Mouse (Mus musculus): ENCODE measurements around the gene Tet3. TPM values are rescaled to one million over a fixed set of nuclear protein-coding genes. Genes with fewer than 3 reads are reported as not detected.

The Tet3 gene
- polyA plus RNA-seq, 1 experiment from 2014 or later: 39.9 TPM

DNA sequence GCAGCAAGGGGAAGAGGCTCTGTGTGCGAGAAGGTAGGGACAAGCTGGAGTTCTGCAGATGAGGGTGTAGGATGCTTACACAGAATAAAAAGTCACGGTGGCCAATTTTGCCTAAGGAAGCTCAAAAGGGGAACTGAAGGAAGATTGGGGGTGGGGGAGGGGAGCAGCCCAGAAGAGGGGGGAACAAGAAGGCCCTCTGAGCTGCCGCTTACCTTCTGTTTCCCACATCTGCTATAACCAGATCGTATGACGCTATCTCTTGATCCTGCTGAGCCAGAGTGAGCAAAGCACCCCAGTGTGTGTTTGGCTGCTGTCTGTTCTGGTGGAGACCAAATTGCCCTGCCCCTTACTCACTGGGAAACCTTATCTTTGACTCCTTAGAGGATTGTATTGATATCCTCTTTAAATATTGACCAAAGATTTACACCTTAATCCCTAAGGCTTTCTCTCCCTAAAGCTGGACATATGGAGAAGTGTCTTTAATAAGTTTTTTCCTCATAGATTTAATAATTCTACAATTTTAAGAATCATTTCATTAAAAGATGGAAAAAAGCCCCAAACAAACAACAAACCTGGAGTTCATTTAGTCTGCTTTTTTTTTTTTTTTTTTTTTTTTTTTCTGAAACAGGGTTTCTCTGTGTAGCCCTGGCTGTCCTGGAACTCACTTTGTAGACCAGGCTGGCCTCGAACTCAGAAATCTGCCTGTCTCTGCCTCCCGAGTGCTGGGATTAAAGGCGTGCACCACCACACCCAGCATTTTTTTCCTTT is 135.0 kb downstream of the Tet3 start:
- H3K4me3 ChIP-seq (ENCODE audit: low read depth, low read length): no peak overlapping the region
- ATAC-seq (ENCODE audit: low FRiP score) (no peak), DNase-seq (ENCODE audit: low spot score, missing footprints) (no peak)
- peaks cover 16% of the 10 kb centered on the region for H3K4me1 ChIP-seq (ENCODE audit: control insufficient read depth, insufficient read depth, low read length)
- H3K27me3 ChIP-seq (ENCODE audit: control insufficient read depth, insufficient read depth, low read length): no peaks in the 10 kb centered on the region
- no peak overlapping the region for H3K27ac ChIP-seq (ENCODE audit: low read depth, low read length)
- no peak overlapping the region for H3K9ac ChIP-seq (ENCODE audit: low read length)
- no peaks in the 10 kb centered on the region for H3K9me3 ChIP-seq (ENCODE audit: control insufficient read depth, low read length)
- WGBS: 75% methylated on average over 8 of the region's 8 CpGs
- no peaks in the 10 kb centered on the region for H3K36me3 ChIP-seq (ENCODE audit: control insufficient read depth, insufficient read depth, low read length)
- no peak overlapping the region for H3K4me2 ChIP-seq

- Histone ChIP-seq H3K36me3 (ENCODE audit: control insufficient read depth, insufficient read depth, low read length) (no peaks in the 10 kb centered on the region), H3K4me1 (ENCODE audit: control insufficient read depth, insufficient read depth, low read length) (peaks cover 16% of the 10 kb centered on the region), H3K27me3 (ENCODE audit: control insufficient read depth, insufficient read depth, low read length) (no peaks in the 10 kb centered on the region), H3K27ac (ENCODE audit: low read depth, low read length) (no peak overlapping the region), H3K4me2 (no peak overlapping the region), H3K9me3 (ENCODE audit: control insufficient read depth, low read length) (no peaks in the 10 kb centered on the region), H3K9ac (ENCODE audit: low read length) (no peak overlapping the region), H3K4me3 (ENCODE audit: low read depth, low read length) (no peak overlapping the region)
- WGBS: 68% methylated on average over 2 of the region's 2 CpGs
- DNase-seq (ENCODE audit: low spot score, missing footprints) (no peak), ATAC-seq (ENCODE audit: low FRiP score) (no peak)
These were observed 136.1 kb downstream of the Tet3 start for GRCm38 (mm10) chr6:83322794-83323193.

DNA sequence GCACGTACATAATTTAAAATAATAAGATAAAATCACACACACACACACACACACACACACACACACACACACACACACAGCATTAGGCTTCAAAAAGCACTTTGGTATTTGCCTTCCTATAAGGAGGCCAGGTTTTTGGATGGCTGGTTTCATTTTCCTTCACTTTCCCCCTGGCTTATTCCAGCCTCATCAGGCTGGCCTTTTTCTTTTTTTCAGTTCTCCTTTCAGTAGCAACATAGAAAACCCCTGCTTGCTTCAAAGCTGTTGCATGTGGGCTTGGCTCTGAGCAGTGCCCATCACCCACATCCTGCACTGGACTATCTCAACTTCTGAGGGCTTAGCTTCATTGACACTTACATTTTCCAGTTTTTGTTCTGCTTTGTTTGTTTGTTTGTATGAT is 137.0 kb downstream of the Tet3 start:
- no peak overlapping the region for H3K4me3 ChIP-seq (ENCODE audit: low read depth, low read length)
- no peak overlapping the region for H3K27ac ChIP-seq (ENCODE audit: low read depth, low read length)
- no peaks in the 10 kb centered on the region for H3K9me3 ChIP-seq (ENCODE audit: control insufficient read depth, low read length)
- H3K4me2 ChIP-seq: no peak overlapping the region
- no peaks in the 10 kb centered on the region for H3K36me3 ChIP-seq (ENCODE audit: control insufficient read depth, insufficient read depth, low read length)
- H3K9ac ChIP-seq (ENCODE audit: low read length): no peak overlapping the region
- 63% methylated on average over 1 of the region's 1 CpGs for WGBS
- no peak for DNase-seq (ENCODE audit: low spot score, missing footprints)
- H3K27me3 ChIP-seq (ENCODE audit: control insufficient read depth, insufficient read depth, low read length): no peaks in the 10 kb centered on the region
- ATAC-seq (ENCODE audit: low FRiP score): no peak
- peaks cover 11% of the 10 kb centered on the region for H3K4me1 ChIP-seq (ENCODE audit: control insufficient read depth, insufficient read depth, low read length)

DNA sequence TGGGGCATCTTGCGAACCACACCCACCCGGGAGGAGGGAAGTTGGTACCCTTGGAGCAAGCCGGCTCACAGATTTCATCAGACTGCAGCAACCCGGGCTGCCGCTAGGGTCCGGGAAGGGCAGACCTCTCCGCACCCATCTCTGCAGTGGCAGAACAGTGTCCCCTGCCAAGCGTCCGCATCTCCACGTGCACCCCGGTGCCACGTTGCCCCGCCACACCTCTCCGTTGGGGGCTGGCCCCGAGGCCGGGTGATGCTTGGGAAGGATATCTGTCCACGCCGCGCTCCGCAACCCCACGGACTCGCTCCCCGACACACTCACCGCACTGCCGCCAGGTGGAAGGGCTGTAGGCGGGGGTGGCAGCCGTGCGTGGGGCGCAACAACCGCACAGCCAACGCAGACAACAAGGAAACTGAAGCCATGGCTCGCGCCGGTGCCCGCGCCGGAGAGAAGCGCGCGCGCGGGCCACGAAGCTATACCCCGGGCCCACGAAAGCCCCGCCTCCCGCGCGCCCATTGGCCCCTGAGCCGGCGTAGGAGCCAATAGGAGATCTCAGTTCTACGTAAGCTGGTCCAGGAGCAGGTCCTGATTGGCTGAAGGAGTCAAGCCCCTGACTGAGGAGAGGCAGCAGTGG is 141.7 kb downstream of the Tet3 start:
- ATAC-seq (ENCODE audit: low FRiP score): peak; percentile 98
- WGBS: under 1% methylated on average over 52 of the region's 52 CpGs
- H3K4me2 ChIP-seq: peak overlapping the region; percentile 83
- peak overlapping the region; percentile 94 for H3K4me3 ChIP-seq (ENCODE audit: low read depth, low read length)
- H3K4me1 ChIP-seq (ENCODE audit: control insufficient read depth, insufficient read depth, low read length): peaks cover 13% of the 10 kb centered on the region
- peak; percentile 99 for DNase-seq (ENCODE audit: low spot score, missing footprints)
- H3K36me3 ChIP-seq (ENCODE audit: control insufficient read depth, insufficient read depth, low read length): no peaks in the 10 kb centered on the region
- peak overlapping the region; percentile 92 for H3K9ac ChIP-seq (ENCODE audit: low read length)
- peak overlapping the region; percentile 46; the same call in 1 of the 2 replicates for H3K27ac ChIP-seq (ENCODE audit: low read depth, low read length)
- no peaks in the 10 kb centered on the region for H3K27me3 ChIP-seq (ENCODE audit: control insufficient read depth, insufficient read depth, low read length)
- no peaks in the 10 kb centered on the region for H3K9me3 ChIP-seq (ENCODE audit: control insufficient read depth, low read length)

- ATAC-seq (ENCODE audit: low FRiP score): no peak
- peak overlapping the region; percentile 83 for H3K4me2 ChIP-seq
These were observed 142.9 kb downstream of the Tet3 start for GRCm38 (mm10) chr6:83316022-83316421.

GRCm38 (mm10) chr6:83315293-83315692 is 143.6 kb downstream of the Tet3 start:
- Histone ChIP-seq H3K27ac (ENCODE audit: low read depth, low read length) (no peak overlapping the region), H3K9me3 (ENCODE audit: control insufficient read depth, low read length) (no peaks in the 10 kb centered on the region), H3K4me2 (peak overlapping the region; percentile 83; the same call in 1 of the 2 replicates), H3K9ac (ENCODE audit: low read length) (no peak overlapping the region), H3K27me3 (ENCODE audit: control insufficient read depth, insufficient read depth, low read length) (no peaks in the 10 kb centered on the region), H3K4me3 (ENCODE audit: low read depth, low read length) (no peak overlapping the region), H3K4me1 (ENCODE audit: control insufficient read depth, insufficient read depth, low read length) (peaks cover 13% of the 10 kb centered on the region), H3K36me3 (ENCODE audit: control insufficient read depth, insufficient read depth, low read length) (peaks cover 4% of the 10 kb centered on the region; the same call in 1 of the 2 replicates)
- ATAC-seq (ENCODE audit: low FRiP score): no peak
- no peak for DNase-seq (ENCODE audit: low spot score, missing footprints)

More at GRCm38 (mm10) chr6:83316022-83316421, 142.9 kb downstream of the Tet3 start:
- 9% methylated on average over 10 of the region's 10 CpGs for WGBS
- Histone ChIP-seq H3K4me3 (ENCODE audit: low read depth, low read length) (peak overlapping the region; percentile 94), H3K27me3 (ENCODE audit: control insufficient read depth, insufficient read depth, low read length) (no peaks in the 10 kb centered on the region), H3K9ac (ENCODE audit: low read length) (no peak overlapping the region; the same call in 1 of the 2 replicates), H3K9me3 (ENCODE audit: control insufficient read depth, low read length) (no peaks in the 10 kb centered on the region), H3K27ac (ENCODE audit: low read depth, low read length) (no peak overlapping the region), H3K36me3 (ENCODE audit: control insufficient read depth, insufficient read depth, low read length) (peaks cover 4% of the 10 kb centered on the region; the same call in 1 of the 2 replicates), H3K4me1 (ENCODE audit: control insufficient read depth, insufficient read depth, low read length) (peaks cover 13% of the 10 kb centered on the region)
- DNase-seq (ENCODE audit: low spot score, missing footprints): peak; percentile 89

- peaks cover 4% of the 10 kb centered on the region; the same call in 1 of the 2 replicates for H3K36me3 ChIP-seq (ENCODE audit: control insufficient read depth, insufficient read depth, low read length)
- no peak overlapping the region for H3K4me3 ChIP-seq (ENCODE audit: low read depth, low read length)
- H3K27me3 ChIP-seq (ENCODE audit: control insufficient read depth, insufficient read depth, low read length): no peaks in the 10 kb centered on the region
- H3K9me3 ChIP-seq (ENCODE audit: control insufficient read depth, low read length): no peaks in the 10 kb centered on the region
- peaks cover 13% of the 10 kb centered on the region for H3K4me1 ChIP-seq (ENCODE audit: control insufficient read depth, insufficient read depth, low read length)
- ATAC-seq (ENCODE audit: low FRiP score): no peak
- H3K4me2 ChIP-seq: no peak overlapping the region
- DNase-seq (ENCODE audit: low spot score, missing footprints): no peak
- no peak overlapping the region for H3K27ac ChIP-seq (ENCODE audit: low read depth, low read length)
- 90% methylated on average over 8 of the region's 8 CpGs for WGBS
- no peak overlapping the region for H3K9ac ChIP-seq (ENCODE audit: low read length)
These were observed 146.4 kb downstream of the Tet3 start for GRCm38 (mm10) chr6:83312514-83312913.

All from midbrain, embryonic 11.5 days (tissue).